Mouse (Mus musculus): ENCODE measurements around the gene Tprkb. TPM values are rescaled to one million over a fixed set of nuclear protein-coding genes. Genes with fewer than 3 reads are reported as not detected.
A peak's percentile ranks its signal among the peaks of the same experiment; 100 is the strongest.
"Not testable (repeated sequence)": the region's sequence is repeated elsewhere in the genome, so short reads cannot be mapped to it uniquely, and the experiment has no call there.

Tprkb gene
- total and polyA plus RNA-seq, 2 experiments from 2014 or later = 33.0 to 61.4 TPM

DNA sequence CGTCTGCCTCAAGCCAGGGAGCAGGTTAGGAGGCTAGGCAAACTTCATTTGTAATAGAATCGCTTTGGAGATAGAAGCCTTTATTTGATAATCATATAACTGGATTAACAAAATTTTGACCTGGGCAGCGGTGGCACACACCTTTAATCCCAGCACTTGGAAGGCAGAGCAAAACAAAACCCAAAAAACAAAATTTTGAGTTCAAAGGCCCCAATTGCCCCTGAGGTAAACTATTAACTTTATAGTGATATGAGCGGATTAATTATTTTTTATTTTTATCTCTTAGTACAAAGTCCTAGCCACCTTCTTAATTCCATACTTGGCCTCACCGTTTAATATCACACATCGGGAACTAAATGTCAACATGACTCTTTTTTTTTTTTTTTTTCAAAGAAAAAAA, 4.9 kb downstream of the Tprkb start:
- no peak for DNase-seq (ENCODE audit: low spot score)
- H3K27me3 ChIP-seq (ENCODE audit: insufficient read depth, low read length) = no peaks in the 10 kb centered on the region
- ATAC-seq = no peak
- H3K4me1 ChIP-seq (ENCODE audit: insufficient read depth, low read length) = peaks cover 14% of the 10 kb centered on the region
- 83% methylated on average over 6 of the region's 6 CpGs for WGBS
- H3K36me3 ChIP-seq (ENCODE audit: insufficient read depth, low read length) = peaks cover 4% of the 10 kb centered on the region; the same call in 1 of the 2 replicates
- H3K27ac ChIP-seq = peak overlapping the region; percentile 92
- peak overlapping the region; percentile 78 for H3K4me2 ChIP-seq (ENCODE audit: low read depth, low read length)
- H3K4me3 ChIP-seq (ENCODE audit: low read length) = peak overlapping the region; percentile 64
- no peak for TF ChIP-seq CTCF (IDR thresholded peaks at IDR 0.05; ENCODE audit: low read depth)
- peak overlapping the region; percentile 68; the same call in 1 of the 2 replicates for H3K9ac ChIP-seq (replicated peaks; ENCODE audit: low read length)
- no peaks in the 10 kb centered on the region for H3K9me3 ChIP-seq (ENCODE audit: low read length)

DNA sequence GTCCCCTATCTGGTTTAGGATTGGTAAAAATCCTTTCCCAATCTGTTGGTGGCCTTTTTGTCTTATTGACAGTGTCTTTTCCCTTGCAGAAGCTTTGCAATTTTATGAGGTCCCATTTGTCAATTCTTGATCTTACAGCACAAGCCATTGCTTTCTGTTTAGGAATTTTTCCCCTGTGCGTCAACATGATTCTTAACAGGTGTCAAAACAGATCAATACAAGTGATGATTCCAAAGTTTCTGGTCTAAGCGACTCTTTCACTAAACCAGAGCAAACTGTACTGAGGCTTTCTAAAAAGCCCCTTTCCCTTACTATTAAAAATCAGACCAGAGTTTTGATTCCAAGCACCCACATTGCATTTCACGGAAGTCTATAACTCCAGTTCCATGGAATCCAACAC, 6.7 kb downstream of the Tprkb start:
- not testable (repeated sequence) for H3K9me3 ChIP-seq (ENCODE audit: low read length); H3K27ac ChIP-seq; H3K36me3 ChIP-seq (ENCODE audit: insufficient read depth, low read length); H3K4me2 ChIP-seq (ENCODE audit: low read depth, low read length); H3K9ac ChIP-seq (replicated peaks; ENCODE audit: low read length); H3K4me3 ChIP-seq (ENCODE audit: low read length); ATAC-seq; DNase-seq (ENCODE audit: low spot score); H3K27me3 ChIP-seq (ENCODE audit: insufficient read depth, low read length)
- WGBS = 94% methylated on average over 3 of the region's 3 CpGs
- peaks cover 14% of the 10 kb centered on the region for H3K4me1 ChIP-seq (ENCODE audit: insufficient read depth, low read length)

DNA sequence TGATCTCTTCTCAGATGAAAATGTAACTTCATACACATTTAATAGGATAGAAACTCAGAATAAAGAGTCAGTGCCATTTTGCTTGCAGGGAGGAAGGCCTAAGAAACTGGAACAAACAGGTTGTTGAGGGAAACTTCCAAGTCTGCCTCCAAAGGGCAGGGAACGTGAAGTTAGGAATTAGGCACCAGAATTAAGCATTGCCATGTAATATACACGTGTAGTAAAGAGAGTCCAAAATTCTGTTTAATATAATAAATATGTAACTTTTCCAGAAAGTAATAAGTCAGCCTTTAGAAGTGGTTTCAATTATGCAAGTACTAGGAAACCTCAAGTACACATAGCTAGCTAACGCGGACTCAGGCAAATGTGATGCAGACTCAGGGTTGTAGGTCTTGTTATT, 7.7 kb downstream of the Tprkb start:
- Histone ChIP-seq H3K9me3 (ENCODE audit: low read length) (no peaks in the 10 kb centered on the region), H3K36me3 (ENCODE audit: insufficient read depth, low read length) (peaks cover 7% of the 10 kb centered on the region; the same call in 1 of the 2 replicates)
- TF ChIP-seq CTCF (IDR thresholded peaks at IDR 0.05; ENCODE audit: low read depth) = no peak

DNA sequence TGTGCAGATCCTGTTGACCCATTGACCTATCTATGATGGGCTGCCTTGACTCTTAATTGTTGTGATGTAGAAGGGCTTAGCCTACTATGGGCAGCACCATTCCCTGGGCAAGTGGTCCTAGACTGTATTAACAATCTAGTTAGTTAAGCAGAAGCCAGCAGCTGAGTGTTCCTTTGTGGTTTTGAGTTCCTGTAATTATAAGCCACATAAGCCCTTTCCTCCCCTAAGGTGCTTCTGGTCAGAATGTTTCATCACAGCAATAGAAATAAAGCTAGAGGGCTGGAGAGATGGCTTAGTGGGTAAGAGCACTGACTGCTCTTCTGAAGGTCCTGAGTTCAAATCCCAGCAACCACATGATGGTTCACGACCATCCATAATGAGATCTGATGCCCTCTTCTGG, 12.0 kb downstream of the Tprkb start:
- H3K4me3 ChIP-seq (ENCODE audit: low read length) = no peak overlapping the region
- H3K9ac ChIP-seq (replicated peaks; ENCODE audit: low read length) = no peak overlapping the region
- peaks cover 44% of the 10 kb centered on the region for H3K36me3 ChIP-seq (ENCODE audit: insufficient read depth, low read length)
- H3K9me3 ChIP-seq (ENCODE audit: low read length) = no peaks in the 10 kb centered on the region
- ATAC-seq = no peak
- no peaks in the 10 kb centered on the region for H3K4me1 ChIP-seq (ENCODE audit: insufficient read depth, low read length)
- no peaks in the 10 kb centered on the region for H3K27me3 ChIP-seq (ENCODE audit: insufficient read depth, low read length)
- no peak overlapping the region for H3K4me2 ChIP-seq (ENCODE audit: low read depth, low read length)
- WGBS = 97% methylated on average over 1 of the region's 1 CpGs
- TF ChIP-seq CTCF (IDR thresholded peaks at IDR 0.05; ENCODE audit: low read depth) = no peak
- no peak for DNase-seq (ENCODE audit: low spot score)
- H3K27ac ChIP-seq = no peak overlapping the region

More for the DNA sequence above, 7.7 kb downstream of the Tprkb start:
- Histone ChIP-seq H3K27me3 (ENCODE audit: insufficient read depth, low read length) (no peaks in the 10 kb centered on the region), H3K4me1 (ENCODE audit: insufficient read depth, low read length) (peaks cover 13% of the 10 kb centered on the region), H3K27ac (no peak overlapping the region), H3K4me2 (ENCODE audit: low read depth, low read length) (no peak overlapping the region), H3K4me3 (ENCODE audit: low read length) (no peak overlapping the region), H3K9ac (replicated peaks; ENCODE audit: low read length) (no peak overlapping the region)
- ATAC-seq (no peak), DNase-seq (ENCODE audit: low spot score) (no peak)
- WGBS = 96% methylated on average over 4 of the region's 4 CpGs

DNA sequence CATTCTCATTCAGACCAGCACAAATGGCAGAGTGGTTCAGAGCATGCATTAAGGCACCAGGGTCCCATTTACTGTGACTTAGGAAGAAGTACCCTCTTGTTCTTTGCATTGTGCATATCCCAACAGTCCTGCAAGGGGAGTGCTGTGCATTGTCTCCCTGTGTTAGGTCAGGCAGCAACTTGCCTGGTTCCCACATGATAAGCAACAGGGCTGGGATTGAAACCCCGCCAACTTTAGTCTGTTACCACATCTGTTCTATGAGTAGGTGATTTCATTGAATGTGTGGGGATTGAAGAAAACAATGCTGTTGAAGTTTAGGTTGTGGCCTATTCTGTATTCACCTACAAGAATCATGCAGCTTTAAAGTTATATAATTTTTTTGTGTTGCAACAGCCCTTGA, 15.0 kb downstream of the Tprkb start:
- Histone ChIP-seq H3K27ac (no peak overlapping the region), H3K27me3 (ENCODE audit: insufficient read depth, low read length) (no peaks in the 10 kb centered on the region), H3K4me2 (ENCODE audit: low read depth, low read length) (no peak overlapping the region), H3K4me3 (ENCODE audit: low read length) (no peak overlapping the region), H3K9ac (replicated peaks; ENCODE audit: low read length) (no peak overlapping the region), H3K4me1 (ENCODE audit: insufficient read depth, low read length) (no peaks in the 10 kb centered on the region), H3K36me3 (ENCODE audit: insufficient read depth, low read length) (peaks cover 55% of the 10 kb centered on the region), H3K9me3 (ENCODE audit: low read length) (no peaks in the 10 kb centered on the region)
- ATAC-seq = no peak
- TF ChIP-seq CTCF (IDR thresholded peaks at IDR 0.05; ENCODE audit: low read depth) = no peak
- WGBS = 97% methylated on average over 1 of the region's 1 CpGs
- no peak for DNase-seq (ENCODE audit: low spot score)

- no peak overlapping the region for H3K27ac ChIP-seq
These were observed 16.1 kb downstream of the Tprkb start for GRCm38 (mm10) chr6:85927476-85928464.

GRCm38 (mm10) chr6:85929312-85929711, 17.6 kb downstream of the Tprkb start:
- H3K4me1 ChIP-seq (ENCODE audit: insufficient read depth, low read length) = no peaks in the 10 kb centered on the region
- H3K4me2 ChIP-seq (ENCODE audit: low read depth, low read length) = no peak overlapping the region
- DNase-seq (ENCODE audit: low spot score) = no peak
- H3K36me3 ChIP-seq (ENCODE audit: insufficient read depth, low read length) = peaks cover 53% of the 10 kb centered on the region
- H3K9ac ChIP-seq (replicated peaks; ENCODE audit: low read length) = no peak overlapping the region
- H3K4me3 ChIP-seq (ENCODE audit: low read length) = no peak overlapping the region
- no peaks in the 10 kb centered on the region for H3K27me3 ChIP-seq (ENCODE audit: insufficient read depth, low read length)
- H3K27ac ChIP-seq = no peak overlapping the region
- H3K9me3 ChIP-seq (ENCODE audit: low read length) = no peaks in the 10 kb centered on the region
- TF ChIP-seq CTCF (IDR thresholded peaks at IDR 0.05; ENCODE audit: low read depth) = no peak
- 86% methylated on average over 1 of the region's 1 CpGs for WGBS
- ATAC-seq = no peak

More at GRCm38 (mm10) chr6:85927476-85928464, 16.1 kb downstream of the Tprkb start:
- peaks cover 53% of the 10 kb centered on the region for H3K36me3 ChIP-seq (ENCODE audit: insufficient read depth, low read length)
- no peaks in the 10 kb centered on the region for H3K4me1 ChIP-seq (ENCODE audit: insufficient read depth, low read length)
- no peak overlapping the region for H3K4me3 ChIP-seq (ENCODE audit: low read length)
- no peak overlapping the region for H3K4me2 ChIP-seq (ENCODE audit: low read depth, low read length)
- TF ChIP-seq CTCF (IDR thresholded peaks at IDR 0.05; ENCODE audit: low read depth) = no peak
- no peaks in the 10 kb centered on the region for H3K27me3 ChIP-seq (ENCODE audit: insufficient read depth, low read length)
- ATAC-seq (no peak), DNase-seq (ENCODE audit: low spot score) (no peak)
- WGBS = 92% methylated on average over 9 of the region's 9 CpGs
- no peaks in the 10 kb centered on the region for H3K9me3 ChIP-seq (ENCODE audit: low read length)
- no peak overlapping the region for H3K9ac ChIP-seq (replicated peaks; ENCODE audit: low read length)
